Mouse (Mus musculus): ENCODE measurements around the gene Olfr283. TPM values are rescaled to one million over a fixed set of nuclear protein-coding genes. Genes with fewer than 3 reads are reported as not detected.
A peak's percentile ranks its signal among the peaks of the same experiment; 100 is the strongest.

Gene Olfr283
- polyA plus RNA-seq, 1 experiment from 2014 or later = not detected

DNA sequence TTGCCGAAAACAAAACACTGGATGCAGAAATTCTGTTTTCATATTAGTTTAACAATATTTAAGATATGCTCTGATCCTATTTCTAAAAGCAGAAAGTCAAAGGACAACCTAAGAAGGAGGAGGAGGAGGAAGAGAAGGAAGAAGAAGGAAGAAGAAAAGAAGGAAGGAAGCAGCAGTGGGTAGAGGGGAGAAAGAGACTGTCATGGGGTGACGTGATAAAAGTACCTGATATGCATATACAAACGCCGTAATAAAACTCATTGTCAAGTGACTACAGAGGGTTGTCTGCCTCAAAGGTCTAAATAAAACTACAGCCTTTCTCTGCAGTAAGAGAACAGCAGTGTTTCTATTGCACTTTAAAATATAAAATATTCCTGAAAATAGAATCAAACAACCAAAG lies 35.2 kb upstream of the Olfr283 start:
- 77% methylated on average over 4 of the region's 4 CpGs for WGBS

DNA sequence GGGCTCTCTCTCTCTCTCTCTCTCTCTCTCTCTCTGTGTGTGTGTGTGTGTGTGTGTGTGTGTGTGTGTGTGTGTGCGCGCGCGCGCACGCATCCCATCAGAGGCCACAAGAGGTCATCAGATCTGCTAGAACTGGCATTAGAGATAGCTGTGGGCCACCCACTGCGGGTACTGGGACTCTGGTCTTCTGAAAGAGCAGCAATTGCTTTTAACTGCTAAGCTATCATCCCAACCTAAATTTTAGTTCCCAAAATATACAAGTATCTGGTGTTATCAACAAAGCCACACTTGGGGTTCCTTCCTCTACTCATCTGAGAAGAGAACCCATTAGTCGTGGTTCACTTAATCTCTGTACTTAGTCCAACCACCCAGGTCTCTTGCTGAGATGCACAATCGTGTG lies 29.5 kb upstream of the Olfr283 start:
- Histone ChIP-seq H3K27me3 (ENCODE audit: insufficient read depth, low read length) (no peaks in the 10 kb centered on the region), H3K4me3 (replicated peaks; ENCODE audit: low read depth, low read length) (no peak overlapping the region), H3K4me1 (replicated peaks; ENCODE audit: insufficient read depth, low read length) (no peaks in the 10 kb centered on the region), H3K36me3 (ENCODE audit: insufficient read depth, low read length) (no peaks in the 10 kb centered on the region), H3K4me2 (ENCODE audit: low read length) (no peak overlapping the region), H3K27ac (no peak overlapping the region), H3K9ac (ENCODE audit: low read depth, low read length) (no peak overlapping the region), H3K9me3 (replicated peaks; ENCODE audit: low read length) (no peaks in the 10 kb centered on the region)
- DNase-seq (ENCODE audit: low spot score) (no peak), ATAC-seq (replicated peaks; ENCODE audit: low FRiP score, low read depth) (no peak)
- WGBS = 91% methylated on average over 9 of the region's 9 CpGs
- TF ChIP-seq CTCF (IDR thresholded peaks at IDR 0.05; ENCODE audit: low read depth) = no peak

More for the DNA sequence above, 35.2 kb upstream of the Olfr283 start:
- H3K4me3 ChIP-seq (replicated peaks; ENCODE audit: low read depth, low read length) = no peak overlapping the region
- H3K9me3 ChIP-seq (replicated peaks; ENCODE audit: low read length) = no peaks in the 10 kb centered on the region
- H3K4me2 ChIP-seq (ENCODE audit: low read length) = no peak overlapping the region
- DNase-seq (ENCODE audit: low spot score) (no peak), ATAC-seq (replicated peaks; ENCODE audit: low FRiP score, low read depth) (no peak)
- H3K4me1 ChIP-seq (replicated peaks; ENCODE audit: insufficient read depth, low read length) = no peaks in the 10 kb centered on the region
- no peak for TF ChIP-seq CTCF (IDR thresholded peaks at IDR 0.05; ENCODE audit: low read depth)
- no peaks in the 10 kb centered on the region for H3K27me3 ChIP-seq (ENCODE audit: insufficient read depth, low read length)
- H3K9ac ChIP-seq (ENCODE audit: low read depth, low read length) = no peak overlapping the region
- no peaks in the 10 kb centered on the region for H3K36me3 ChIP-seq (ENCODE audit: insufficient read depth, low read length)
- no peak overlapping the region for H3K27ac ChIP-seq

DNA sequence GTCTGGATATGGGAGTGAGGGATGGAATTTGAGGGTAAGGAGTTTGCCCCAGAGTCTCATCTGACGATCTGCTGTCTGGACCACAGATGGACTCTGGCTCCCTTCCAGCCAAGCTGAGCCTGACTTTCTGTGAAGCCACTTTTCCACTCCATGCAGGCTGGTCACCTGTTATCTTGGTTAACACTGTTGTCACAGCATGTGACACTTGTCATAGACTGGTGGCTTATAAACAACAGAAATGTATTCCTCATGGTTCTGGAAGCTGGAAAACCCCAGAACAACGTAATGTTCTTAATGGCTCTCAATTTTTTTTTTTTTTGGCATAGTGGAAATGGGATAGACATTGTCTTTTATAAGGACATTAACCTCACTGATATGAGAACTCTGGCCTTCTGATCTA lies 28.9 kb upstream of the Olfr283 start:
- Histone ChIP-seq H3K4me1 (replicated peaks; ENCODE audit: insufficient read depth, low read length) (no peaks in the 10 kb centered on the region), H3K9me3 (replicated peaks; ENCODE audit: low read length) (no peaks in the 10 kb centered on the region), H3K4me2 (ENCODE audit: low read length) (no peak overlapping the region), H3K9ac (ENCODE audit: low read depth, low read length) (no peak overlapping the region), H3K36me3 (ENCODE audit: insufficient read depth, low read length) (no peaks in the 10 kb centered on the region), H3K4me3 (replicated peaks; ENCODE audit: low read depth, low read length) (no peak overlapping the region), H3K27me3 (ENCODE audit: insufficient read depth, low read length) (no peaks in the 10 kb centered on the region), H3K27ac (no peak overlapping the region)
- 82% methylated on average over 2 of the region's 2 CpGs for WGBS
- DNase-seq (ENCODE audit: low spot score) (no peak), ATAC-seq (replicated peaks; ENCODE audit: low FRiP score, low read depth) (no peak)
- TF ChIP-seq CTCF (IDR thresholded peaks at IDR 0.05; ENCODE audit: low read depth) = no peak

DNA sequence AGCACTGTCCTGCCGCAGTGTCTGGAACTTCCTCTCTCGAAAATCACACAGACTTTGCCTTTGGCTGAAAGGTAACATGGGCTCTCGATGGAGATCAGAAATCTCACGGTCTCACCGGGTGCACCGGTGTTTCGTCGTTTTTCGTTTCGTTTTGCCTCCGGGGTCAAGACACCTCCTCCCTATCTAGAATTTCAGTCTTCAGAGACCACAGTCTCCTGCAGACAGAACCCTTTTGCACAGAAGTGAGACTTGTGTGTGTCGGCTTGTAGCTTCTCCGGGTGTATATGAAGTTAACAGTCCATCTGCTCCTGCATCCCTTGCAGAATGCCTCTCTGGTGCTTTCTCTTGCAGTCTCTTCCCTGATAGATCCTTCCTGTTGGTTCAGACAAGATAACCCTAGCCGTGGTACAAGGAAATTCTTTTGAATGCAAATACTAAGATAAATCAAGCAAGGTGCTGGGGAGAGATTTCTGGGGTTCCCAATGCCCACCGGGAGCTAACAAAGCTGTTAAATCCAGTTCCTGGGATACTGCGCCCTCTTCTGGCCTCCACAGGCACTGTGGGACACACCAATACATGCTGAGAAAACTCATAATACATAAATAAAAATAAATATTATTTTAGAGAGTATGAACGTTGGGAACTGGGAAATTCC lies 27.8 kb upstream of the Olfr283 start:
- peak; percentile 40 for DNase-seq (ENCODE audit: low spot score)
- Histone ChIP-seq H3K27ac (no peak overlapping the region), H3K27me3 (ENCODE audit: insufficient read depth, low read length) (no peaks in the 10 kb centered on the region), H3K9ac (ENCODE audit: low read depth, low read length) (0 out of 2 replicates have a peak overlapping the region, but pooled peaks have one; percentile 10), H3K4me2 (ENCODE audit: low read length) (peak overlapping the region; percentile 53), H3K4me1 (replicated peaks; ENCODE audit: insufficient read depth, low read length) (no peaks in the 10 kb centered on the region), H3K9me3 (replicated peaks; ENCODE audit: low read length) (no peaks in the 10 kb centered on the region), H3K36me3 (ENCODE audit: insufficient read depth, low read length) (no peaks in the 10 kb centered on the region), H3K4me3 (replicated peaks; ENCODE audit: low read depth, low read length) (peak overlapping the region; percentile 21; the same call in 1 of the 2 replicates)
- peak; percentile 70 for TF ChIP-seq CTCF (IDR thresholded peaks at IDR 0.05; ENCODE audit: low read depth)
- ATAC-seq (replicated peaks; ENCODE audit: low FRiP score, low read depth) = no peak
- 47% methylated on average over 17 of the region's 17 CpGs for WGBS

DNA sequence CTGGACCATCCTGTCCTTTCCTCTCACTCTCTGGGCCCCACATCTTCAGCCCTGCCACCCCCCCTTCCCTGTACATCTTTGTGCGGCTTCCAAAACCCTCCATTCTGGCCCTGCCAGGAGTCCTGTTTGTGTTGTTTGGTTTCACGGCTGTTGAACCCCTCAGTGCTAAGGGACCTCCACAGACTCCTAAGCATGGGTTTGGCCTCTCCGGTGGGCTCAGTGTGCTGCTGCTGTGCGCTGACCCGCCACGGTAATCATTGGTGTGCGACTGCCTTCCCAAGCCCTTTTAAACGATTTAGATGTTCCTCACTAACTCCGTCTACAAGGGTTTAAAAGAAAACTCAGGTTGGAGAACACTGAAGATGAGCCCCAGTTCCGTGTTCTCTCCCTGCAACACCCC lies 21.6 kb upstream of the Olfr283 start:
- Histone ChIP-seq H3K4me2 (ENCODE audit: low read length) (no peak overlapping the region), H3K27me3 (ENCODE audit: insufficient read depth, low read length) (no peaks in the 10 kb centered on the region), H3K9me3 (replicated peaks; ENCODE audit: low read length) (no peaks in the 10 kb centered on the region), H3K27ac (no peak overlapping the region), H3K36me3 (ENCODE audit: insufficient read depth, low read length) (no peaks in the 10 kb centered on the region), H3K4me1 (replicated peaks; ENCODE audit: insufficient read depth, low read length) (no peaks in the 10 kb centered on the region), H3K4me3 (replicated peaks; ENCODE audit: low read depth, low read length) (no peak overlapping the region), H3K9ac (ENCODE audit: low read depth, low read length) (no peak overlapping the region)
- DNase-seq (ENCODE audit: low spot score) (no peak), ATAC-seq (replicated peaks; ENCODE audit: low FRiP score, low read depth) (no peak)
- TF ChIP-seq CTCF (IDR thresholded peaks at IDR 0.05; ENCODE audit: low read depth) = no peak
- 53% methylated on average over 10 of the region's 10 CpGs for WGBS

DNA sequence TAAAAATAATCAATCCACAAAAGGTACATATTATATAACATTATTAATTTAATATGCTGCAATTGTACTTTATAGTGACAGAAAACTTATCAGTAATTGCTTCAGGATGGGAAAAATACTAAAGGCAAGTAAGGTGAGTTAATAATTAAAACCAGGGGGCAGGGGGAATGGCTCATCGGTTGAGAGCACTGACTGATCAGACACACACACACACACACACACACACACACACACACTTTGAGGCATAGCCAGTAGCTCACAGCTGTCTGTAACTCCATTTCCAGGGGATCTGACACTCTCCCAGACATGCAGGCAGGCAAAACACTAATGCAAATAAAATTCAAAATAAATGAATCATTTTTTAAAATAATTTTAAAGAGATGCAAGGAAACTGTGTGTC lies 16.4 kb upstream of the Olfr283 start:
- H3K27me3 ChIP-seq (ENCODE audit: insufficient read depth, low read length) = no peaks in the 10 kb centered on the region
- H3K9ac ChIP-seq (ENCODE audit: low read depth, low read length) = no peak overlapping the region
- ATAC-seq (replicated peaks; ENCODE audit: low FRiP score, low read depth) (no peak), DNase-seq (ENCODE audit: low spot score) (no peak)
- no peaks in the 10 kb centered on the region for H3K4me1 ChIP-seq (replicated peaks; ENCODE audit: insufficient read depth, low read length)
- no peak for TF ChIP-seq CTCF (IDR thresholded peaks at IDR 0.05; ENCODE audit: low read depth)
- 50% methylated on average over 1 of the region's 1 CpGs for WGBS
- H3K4me3 ChIP-seq (replicated peaks; ENCODE audit: low read depth, low read length) = no peak overlapping the region
- H3K4me2 ChIP-seq (ENCODE audit: low read length) = no peak overlapping the region
- H3K36me3 ChIP-seq (ENCODE audit: insufficient read depth, low read length) = no peaks in the 10 kb centered on the region
- no peak overlapping the region for H3K27ac ChIP-seq
- no peaks in the 10 kb centered on the region for H3K9me3 ChIP-seq (replicated peaks; ENCODE audit: low read length)

DNA sequence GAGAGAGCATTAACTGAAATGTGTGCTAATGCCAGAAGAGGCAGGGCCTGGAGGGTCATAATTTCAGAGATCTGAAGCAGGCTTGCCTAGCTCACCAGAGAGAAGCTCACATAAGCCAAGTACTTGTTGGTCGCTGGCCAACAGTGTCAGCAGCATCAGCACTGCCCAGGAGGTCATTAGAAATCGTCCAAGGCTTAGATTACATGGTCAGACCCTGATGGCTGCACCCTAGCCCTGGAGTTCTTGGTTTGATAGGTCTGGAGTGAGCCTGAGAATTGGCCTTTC lies 11.1 kb upstream of the Olfr283 start:
- Histone ChIP-seq H3K4me3 (replicated peaks; ENCODE audit: low read depth, low read length) (no peak overlapping the region), H3K27me3 (ENCODE audit: insufficient read depth, low read length) (no peaks in the 10 kb centered on the region), H3K4me1 (replicated peaks; ENCODE audit: insufficient read depth, low read length) (no peaks in the 10 kb centered on the region), H3K4me2 (ENCODE audit: low read length) (no peak overlapping the region), H3K27ac (no peak overlapping the region), H3K9ac (ENCODE audit: low read depth, low read length) (no peak overlapping the region), H3K36me3 (ENCODE audit: insufficient read depth, low read length) (no peaks in the 10 kb centered on the region), H3K9me3 (replicated peaks; ENCODE audit: low read length) (no peaks in the 10 kb centered on the region)
- WGBS = 19% methylated on average over 2 of the region's 2 CpGs
- no peak for TF ChIP-seq CTCF (IDR thresholded peaks at IDR 0.05; ENCODE audit: low read depth)
- DNase-seq (ENCODE audit: low spot score) (peak; percentile 34), ATAC-seq (replicated peaks; ENCODE audit: low FRiP score, low read depth) (no peak)

Data from kidney, postnatal 0 days (tissue).